Mouse (Mus musculus) hindbrain, embryonic 10.5 days (tissue): ENCODE measurements at regions not wholly inside any gene's neighbourhood (a gene's known extent, or its start where the extent isn't known, plus 50 kb on each side); places are given as distances from the start of the nearest gene placed in this dataset.

Experiments
- DNase-seq: peaks from one replicate; pipeline ENCODE4 v3.0.0-alpha.2; 2017; ENCODE audit warnings: low spot score
- H3K27ac ChIP-seq: fragments of 300-500 bp; sonication (generic); 2 replicates; pipeline ENCODE4 v1.5.1; 2016; ENCODE audit warnings: mild to moderate bottlenecking, moderate library complexity
- H3K27me3 ChIP-seq: fragments of 300-500 bp; sonication (generic); 2 replicates; pipeline ENCODE4 v1.6.1; 2016; ENCODE audit warnings: mild to moderate bottlenecking; ENCODE audit not compliant: poor library complexity, insufficient read depth, severe bottlenecking
- H3K36me3 ChIP-seq: fragments of 300-500 bp; sonication (generic); 2 replicates; pipeline ENCODE4 v1.6.1; 2016; ENCODE audit warnings: mild to moderate bottlenecking, moderate library complexity
- H3K4me1 ChIP-seq: fragments of 300-500 bp; sonication (generic); replicated peaks from 2 replicates; pipeline ENCODE4 v1.6.1; 2016; ENCODE audit warnings: mild to moderate bottlenecking
- H3K4me3 ChIP-seq: fragments of 300-500 bp; sonication (generic); 2 replicates; pipeline ENCODE4 v1.5.1; 2016; ENCODE audit warnings: mild to moderate bottlenecking, moderate library complexity
- H3K9me3 ChIP-seq: fragments of 300-500 bp; sonication (generic); 2 replicates; pipeline ENCODE4 v1.6.1; 2016; ENCODE audit warnings: mild to moderate bottlenecking, moderate library complexity
- WGBS: fragments of 180-500 bp; shearing (Covaris S2); methylation state at CpG from one replicate; pipeline ENCODE4 v1.1.7; 2016; 5-methylcytosine and 5-hydroxymethylcytosine counted together

DNA sequence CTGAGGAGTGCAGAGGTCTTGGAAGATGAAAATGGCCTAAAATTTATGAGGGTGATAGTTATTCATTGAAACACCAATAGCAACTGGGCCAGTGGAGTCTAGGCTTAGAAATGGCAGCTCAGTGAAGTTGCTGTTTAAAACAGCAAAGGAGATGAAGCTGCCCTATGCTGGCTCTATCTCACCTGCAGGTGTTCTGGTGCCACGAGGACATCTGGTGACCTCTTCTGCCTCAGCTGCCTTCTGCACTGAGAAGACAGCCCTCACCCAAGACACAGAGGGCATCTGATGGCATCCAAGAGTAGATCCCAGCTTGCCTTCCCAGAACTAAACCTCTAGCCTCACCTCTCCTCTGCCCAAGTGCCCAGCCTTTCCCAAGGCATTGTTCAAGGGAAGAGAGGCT is 187.5 kb upstream of the Sdk2 start:
- Histone ChIP-seq H3K27me3 (peaks cover 6% of the 10 kb centered on the region; the same call in 1 of the 2 replicates), H3K4me3 (no peak overlapping the region), H3K9me3 (no peaks in the 10 kb centered on the region), H3K4me1 (peaks cover 19% of the 10 kb centered on the region), H3K27ac (no peak overlapping the region), H3K36me3 (no peaks in the 10 kb centered on the region)
- no peak for DNase-seq
- 79% methylated on average over 1 of the region's 1 CpGs for WGBS

DNA sequence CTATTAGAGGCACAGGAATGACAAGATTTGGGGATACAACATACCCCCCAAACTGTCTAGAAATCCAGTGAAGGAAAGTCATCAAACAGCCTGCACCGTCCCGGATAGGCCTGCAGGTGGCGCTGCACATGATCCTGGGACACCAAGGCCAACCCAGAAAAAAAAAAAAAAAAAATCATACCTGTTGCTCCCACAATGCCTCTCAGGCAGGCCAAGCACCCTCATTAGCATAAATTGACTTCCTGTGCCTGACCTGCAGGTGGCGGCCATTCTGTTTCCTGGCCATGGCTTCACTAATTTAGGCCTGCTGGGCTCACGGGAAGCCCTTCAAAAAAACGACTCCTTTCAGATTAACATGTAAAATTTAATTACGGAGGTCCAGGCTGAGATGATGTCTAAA is 184.8 kb upstream of the Sdk2 start:
- H3K27ac ChIP-seq: peak overlapping the region; percentile 29; the same call in 1 of the 2 replicates
- no peak overlapping the region for H3K4me3 ChIP-seq
- no peaks in the 10 kb centered on the region for H3K9me3 ChIP-seq
- peaks cover 12% of the 10 kb centered on the region; the same call in 1 of the 2 replicates for H3K27me3 ChIP-seq
- 78% methylated on average over 7 of the region's 7 CpGs for WGBS
- DNase-seq: peak; percentile 20
- H3K36me3 ChIP-seq: no peaks in the 10 kb centered on the region
- peaks cover 19% of the 10 kb centered on the region for H3K4me1 ChIP-seq

DNA sequence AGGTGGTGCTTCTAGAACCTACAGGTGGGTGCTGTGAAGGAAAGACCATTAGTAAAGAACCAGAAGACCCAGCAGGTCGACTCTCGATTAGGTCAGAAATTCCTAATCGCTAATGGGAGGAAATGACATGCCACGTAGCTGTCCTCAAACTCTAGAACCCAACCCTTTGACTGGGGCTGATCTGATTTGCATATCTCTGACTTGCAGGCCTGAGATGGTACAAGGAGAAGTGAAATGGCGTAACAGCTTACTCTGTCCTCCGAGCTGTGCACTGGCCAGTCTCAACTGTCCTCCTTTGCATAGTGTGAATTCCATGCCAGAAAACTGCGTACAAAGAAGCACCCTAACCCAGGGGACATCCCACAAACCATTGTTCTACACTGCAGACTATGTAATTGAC is 182.4 kb upstream of the Sdk2 start:
- Histone ChIP-seq H3K4me1 (peaks cover 31% of the 10 kb centered on the region), H3K27me3 (peaks cover 11% of the 10 kb centered on the region; the same call in 1 of the 2 replicates), H3K4me3 (no peak overlapping the region), H3K9me3 (no peaks in the 10 kb centered on the region), H3K36me3 (no peaks in the 10 kb centered on the region), H3K27ac (no peak overlapping the region)
- 85% methylated on average over 7 of the region's 7 CpGs for WGBS
- DNase-seq: no peak

DNA sequence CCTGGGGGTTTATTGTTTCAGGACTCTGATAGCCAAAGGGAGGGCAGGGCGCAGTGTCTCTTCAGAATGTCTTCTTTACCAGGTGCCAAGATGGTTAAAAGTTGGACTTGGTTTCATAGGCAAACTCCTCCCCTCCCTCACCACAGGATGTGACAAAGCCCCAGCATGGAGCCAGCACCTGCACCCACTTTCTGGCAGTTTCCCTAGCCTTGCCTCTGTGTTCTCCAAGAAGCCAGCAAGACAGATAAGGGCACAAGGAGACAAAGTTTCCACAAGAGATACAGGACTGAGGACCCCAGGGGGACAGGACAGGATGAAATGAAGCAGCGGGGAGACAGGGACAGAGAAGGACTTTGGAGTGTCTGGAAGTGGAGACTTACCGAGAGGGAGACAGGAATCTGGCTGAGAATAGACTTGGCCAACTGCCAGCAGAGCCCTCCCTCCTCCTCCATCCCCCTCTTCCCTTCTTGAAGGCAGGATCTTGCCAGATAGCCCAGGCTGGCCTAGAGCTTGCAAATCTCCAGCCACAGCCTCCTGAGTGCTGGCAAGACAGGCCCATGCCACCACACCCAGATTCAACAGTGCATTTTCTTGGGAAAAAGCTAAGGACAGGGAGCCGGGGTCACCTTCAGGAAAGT is 181.5 kb upstream of the Sdk2 start:
- Histone ChIP-seq H3K27me3 (peaks cover 11% of the 10 kb centered on the region; the same call in 1 of the 2 replicates), H3K9me3 (no peaks in the 10 kb centered on the region), H3K27ac (no peak overlapping the region), H3K36me3 (no peaks in the 10 kb centered on the region), H3K4me1 (peaks cover 26% of the 10 kb centered on the region), H3K4me3 (no peak overlapping the region)
- 84% methylated on average over 4 of the region's 4 CpGs for WGBS
- no peak for DNase-seq

DNA sequence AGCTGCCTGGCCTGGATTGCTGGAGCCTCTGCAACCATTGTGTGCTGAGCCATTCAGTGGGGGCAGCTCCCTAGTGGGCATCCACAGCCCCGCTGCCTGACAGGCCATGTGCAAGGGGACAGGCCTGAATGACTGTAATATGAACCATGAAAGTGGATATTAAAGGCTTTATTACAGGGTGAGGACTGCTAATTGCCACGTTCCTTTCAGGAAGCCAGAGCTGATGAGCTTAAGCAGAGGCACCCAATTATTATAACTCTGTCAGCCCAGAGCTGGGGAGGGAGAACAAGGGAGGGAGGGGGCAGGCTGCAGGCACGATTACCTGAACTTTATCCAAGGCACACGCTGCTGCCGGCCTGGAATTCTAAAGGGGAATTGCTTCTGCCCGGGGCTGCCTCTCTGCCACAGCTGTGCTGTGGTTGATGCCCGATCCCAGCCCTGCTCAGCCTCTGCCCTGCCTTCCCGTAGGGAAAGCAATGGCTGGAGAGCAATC is 172.5 kb upstream of the Sdk2 start:
- 39% methylated on average over 8 of the region's 8 CpGs for WGBS
- DNase-seq: peak; percentile 33
- H3K9me3 ChIP-seq: no peaks in the 10 kb centered on the region
- H3K36me3 ChIP-seq: no peaks in the 10 kb centered on the region
- peak overlapping the region; percentile 47 for H3K27ac ChIP-seq
- no peak overlapping the region for H3K4me3 ChIP-seq
- peaks cover 19% of the 10 kb centered on the region for H3K27me3 ChIP-seq
- H3K4me1 ChIP-seq: peaks cover 22% of the 10 kb centered on the region

DNA sequence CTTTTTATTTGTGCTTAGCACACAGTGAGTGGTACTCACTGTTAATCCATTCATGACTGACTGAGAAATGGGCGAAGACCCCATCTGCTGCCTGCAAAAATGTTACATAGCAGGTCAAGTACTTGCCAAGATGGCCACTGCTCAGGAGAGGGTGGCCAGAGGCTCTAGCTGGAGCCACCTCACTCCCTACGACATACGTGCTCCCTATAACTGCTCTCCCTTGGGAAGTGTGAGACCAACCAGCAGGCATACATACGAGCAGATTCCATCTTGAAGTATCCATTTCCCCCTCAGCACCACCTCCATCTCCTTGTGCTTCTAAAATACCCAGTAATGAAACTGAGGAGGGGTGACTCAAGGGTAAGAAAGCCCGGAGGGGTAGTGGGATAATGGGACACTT is 172.0 kb upstream of the Sdk2 start:
- Histone ChIP-seq H3K4me1 (peaks cover 23% of the 10 kb centered on the region), H3K9me3 (no peaks in the 10 kb centered on the region), H3K4me3 (no peak overlapping the region), H3K27me3 (peaks cover 19% of the 10 kb centered on the region), H3K36me3 (no peaks in the 10 kb centered on the region), H3K27ac (0 out of 2 replicates have a peak overlapping the region, but pooled peaks have one; percentile 47)
- 78% methylated on average over 5 of the region's 5 CpGs for WGBS
- DNase-seq: no peak

DNA sequence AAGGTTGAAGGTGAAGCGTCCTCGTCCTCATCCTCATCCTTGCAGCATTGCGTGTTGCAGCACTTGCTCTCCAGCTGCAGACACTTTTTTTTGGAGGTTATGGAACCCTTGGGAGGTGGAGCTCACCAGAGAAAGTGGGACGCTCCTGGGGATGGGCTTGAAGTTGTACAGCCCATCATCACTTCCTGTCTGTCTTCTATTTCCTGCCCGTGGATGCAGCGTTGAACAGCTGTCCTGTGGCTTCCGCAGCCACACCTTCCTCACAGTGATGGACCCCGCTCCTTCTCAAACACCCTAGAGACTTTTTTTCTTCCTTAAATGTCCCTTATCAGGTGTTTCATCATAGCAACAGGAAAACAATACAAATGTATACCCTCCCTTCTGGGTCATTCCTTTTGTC is 171.5 kb upstream of the Sdk2 start:
- peaks cover 23% of the 10 kb centered on the region for H3K4me1 ChIP-seq
- H3K36me3 ChIP-seq: no peaks in the 10 kb centered on the region
- no peak overlapping the region for H3K4me3 ChIP-seq
- H3K27ac ChIP-seq: no peak overlapping the region
- H3K27me3 ChIP-seq: peaks cover 19% of the 10 kb centered on the region
- H3K9me3 ChIP-seq: no peaks in the 10 kb centered on the region
- WGBS: 83% methylated on average over 8 of the region's 8 CpGs
- DNase-seq: no peak

DNA sequence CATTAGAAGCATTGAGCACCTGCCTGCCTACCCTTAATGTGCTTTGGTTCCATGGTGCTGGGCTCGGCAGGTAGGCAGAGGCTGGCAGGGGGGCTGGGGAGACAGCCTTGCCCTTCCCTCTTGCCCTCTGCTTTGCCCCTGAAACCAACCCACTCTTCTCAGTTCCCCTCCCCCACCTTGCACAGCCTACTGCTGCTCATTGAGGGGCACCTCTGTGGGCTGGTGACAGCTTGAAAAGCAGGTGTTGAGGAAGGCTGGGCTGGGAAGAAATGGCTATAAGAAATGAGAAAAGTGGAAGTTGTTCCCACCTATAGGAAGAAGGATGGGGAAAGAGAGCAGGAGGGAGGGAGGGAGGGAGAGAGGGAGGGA is 167.7 kb upstream of the Sdk2 start:
- Histone ChIP-seq H3K4me1 (peaks cover 31% of the 10 kb centered on the region), H3K27me3 (peaks cover 3% of the 10 kb centered on the region; the same call in 1 of the 2 replicates), H3K9me3 (no peaks in the 10 kb centered on the region), H3K27ac (no peak overlapping the region), H3K36me3 (no peaks in the 10 kb centered on the region), H3K4me3 (no peak overlapping the region)
- DNase-seq: no peak
- 78% methylated on average over 1 of the region's 1 CpGs for WGBS

DNA sequence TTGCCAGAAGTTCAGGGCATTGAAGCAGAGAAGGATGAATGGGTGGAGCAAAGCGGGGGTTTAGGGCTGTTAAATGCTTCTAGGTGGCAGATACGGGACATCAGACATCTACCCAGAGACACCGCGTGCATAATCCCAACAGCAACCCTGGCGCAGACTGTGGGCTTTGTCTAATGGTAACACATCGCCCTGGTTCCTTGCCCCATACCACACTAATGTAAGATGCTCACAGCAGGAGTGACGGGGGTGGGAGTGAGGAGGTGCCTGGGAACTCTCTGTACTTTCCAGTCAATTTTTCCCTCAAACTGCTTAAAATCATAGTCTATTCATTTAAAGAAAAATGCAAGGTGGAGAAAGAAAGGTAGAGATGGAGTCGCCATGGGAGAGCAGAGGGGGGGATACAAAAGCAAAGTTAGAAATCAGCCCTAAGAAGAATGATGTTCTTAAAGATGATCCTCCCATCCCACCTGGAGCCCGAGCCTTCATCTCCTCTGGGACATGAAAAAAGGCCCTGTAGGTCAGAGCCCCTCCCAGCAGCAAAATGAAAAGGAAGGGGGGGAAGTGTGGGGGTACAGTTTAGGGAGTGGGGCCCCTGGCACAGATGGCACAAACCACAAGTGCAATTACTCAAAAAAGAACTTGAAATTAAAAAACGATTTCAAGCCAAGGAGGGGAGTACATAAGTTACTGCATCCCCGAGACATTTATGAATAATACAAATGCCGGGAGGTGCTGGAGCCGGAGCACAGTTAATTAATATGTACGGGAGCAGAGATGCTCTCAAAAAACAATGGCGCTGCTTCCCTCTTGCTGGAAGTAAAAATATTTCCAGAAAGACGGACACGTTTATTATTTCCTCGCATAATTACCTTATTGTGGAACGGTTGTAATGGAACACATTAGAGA is 167.0 kb upstream of the Sdk2 start:
- 88% methylated on average over 19 of the region's 19 CpGs for WGBS
- H3K9me3 ChIP-seq: no peaks in the 10 kb centered on the region
- H3K27ac ChIP-seq: no peak overlapping the region
- no peaks in the 10 kb centered on the region for H3K36me3 ChIP-seq
- H3K4me3 ChIP-seq: no peak overlapping the region
- DNase-seq: no peak
- peaks cover 3% of the 10 kb centered on the region; the same call in 1 of the 2 replicates for H3K27me3 ChIP-seq
- peaks cover 25% of the 10 kb centered on the region for H3K4me1 ChIP-seq

DNA sequence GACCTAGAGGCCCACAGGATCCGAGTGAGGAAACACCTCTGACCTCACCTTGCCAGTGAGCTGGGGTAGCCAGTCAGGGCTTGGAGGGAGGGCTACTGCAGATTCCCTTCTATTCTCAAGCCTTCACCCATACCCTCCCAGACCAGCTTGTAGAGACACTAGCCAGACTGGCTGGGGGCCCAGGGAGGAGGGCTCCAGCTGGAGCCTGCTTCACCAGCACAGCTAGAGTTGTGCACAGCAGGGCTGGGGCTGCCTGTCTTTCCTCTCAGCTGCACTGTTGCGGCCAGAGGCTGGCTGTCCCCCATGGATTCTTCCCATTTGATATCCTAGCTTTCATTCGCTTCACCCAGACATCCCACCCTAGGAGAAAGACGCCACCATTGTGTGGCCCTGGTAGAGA is 165.0 kb upstream of the Sdk2 start:
- peak overlapping the region; percentile 35; the same call in 1 of the 2 replicates for H3K27ac ChIP-seq
- peaks cover 17% of the 10 kb centered on the region; the same call in 1 of the 2 replicates for H3K4me1 ChIP-seq
- WGBS: 68% methylated on average over 4 of the region's 4 CpGs
- DNase-seq: no peak
- H3K4me3 ChIP-seq: no peak overlapping the region
- H3K36me3 ChIP-seq: no peaks in the 10 kb centered on the region
- H3K27me3 ChIP-seq: no peaks in the 10 kb centered on the region
- H3K9me3 ChIP-seq: no peaks in the 10 kb centered on the region

DNA sequence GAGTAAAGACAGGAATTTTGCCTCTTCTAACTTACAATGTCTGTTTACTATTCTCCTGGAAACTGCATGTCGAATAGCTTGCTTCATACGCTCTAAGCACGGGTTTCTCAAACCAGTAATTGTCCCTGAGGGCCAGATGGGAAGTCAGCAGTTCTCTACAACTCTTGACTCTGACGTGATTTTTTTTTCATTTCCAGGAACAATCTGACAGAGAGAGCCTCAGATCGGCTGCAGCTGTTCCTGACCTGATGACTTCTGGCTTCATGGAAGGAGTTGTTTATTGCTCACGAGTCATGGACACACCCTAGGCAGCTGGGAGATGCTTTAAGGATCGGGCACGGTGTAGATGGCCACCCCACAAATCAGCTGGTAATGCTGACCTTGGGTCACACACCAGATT is 162.9 kb upstream of the Sdk2 start:
- no peaks in the 10 kb centered on the region for H3K27me3 ChIP-seq
- no peak overlapping the region for H3K4me3 ChIP-seq
- no peak overlapping the region for H3K27ac ChIP-seq
- peaks cover 17% of the 10 kb centered on the region; the same call in 1 of the 2 replicates for H3K4me1 ChIP-seq
- DNase-seq: no peak
- no peaks in the 10 kb centered on the region for H3K36me3 ChIP-seq
- 73% methylated on average over 8 of the region's 8 CpGs for WGBS
- H3K9me3 ChIP-seq: no peaks in the 10 kb centered on the region

DNA sequence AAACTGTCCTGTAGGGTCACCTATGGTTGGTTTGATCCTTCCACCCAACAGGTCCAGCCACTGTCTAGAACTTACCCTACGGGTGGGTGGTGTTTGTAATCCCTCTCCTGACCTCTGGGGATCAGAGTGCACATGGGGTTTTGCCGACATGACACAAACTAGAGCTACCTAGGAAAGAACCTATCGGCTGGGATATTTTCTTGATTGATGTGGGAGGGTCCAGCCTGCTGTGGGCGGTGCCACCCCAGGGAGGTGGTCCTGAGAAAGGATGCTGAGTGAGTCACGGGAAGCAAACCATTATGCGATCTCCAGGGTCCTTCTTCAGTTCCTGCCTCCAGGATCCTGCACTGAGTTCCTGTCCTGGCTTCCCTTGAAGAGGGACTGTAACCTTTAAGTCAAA is 162.3 kb upstream of the Sdk2 start:
- Histone ChIP-seq H3K27ac (no peak overlapping the region), H3K36me3 (no peaks in the 10 kb centered on the region), H3K27me3 (no peaks in the 10 kb centered on the region), H3K4me1 (0 out of 2 replicates have a peak, but pooled peaks cover 13% of the 10 kb centered on the region), H3K9me3 (no peaks in the 10 kb centered on the region), H3K4me3 (no peak overlapping the region)
- DNase-seq: no peak
- WGBS: 89% methylated on average over 6 of the region's 6 CpGs

DNA sequence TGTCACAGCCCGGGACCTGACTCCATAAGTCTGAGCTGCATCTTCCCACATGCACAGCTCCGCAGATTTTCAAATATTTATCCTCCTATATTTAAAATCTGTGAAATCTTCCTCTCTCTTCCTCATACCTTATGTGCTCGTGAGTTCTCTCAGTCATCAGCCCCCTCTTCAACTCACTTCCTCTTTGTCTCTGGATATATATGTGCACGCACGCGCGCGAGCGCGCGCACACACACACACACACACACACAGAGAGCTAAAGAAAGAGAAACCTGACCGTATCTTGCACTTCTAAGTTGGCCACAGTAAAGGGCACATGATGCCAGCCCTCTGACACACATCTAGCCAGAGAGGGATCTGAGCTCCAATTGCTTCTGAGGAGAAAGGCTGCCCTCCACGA is 159.7 kb upstream of the Sdk2 start:
- no peaks in the 10 kb centered on the region for H3K36me3 ChIP-seq
- DNase-seq: no peak
- no peak overlapping the region for H3K4me3 ChIP-seq
- 92% methylated on average over 13 of the region's 13 CpGs for WGBS
- 0 out of 2 replicates have a peak, but pooled peaks cover 5% of the 10 kb centered on the region for H3K4me1 ChIP-seq
- no peak overlapping the region for H3K27ac ChIP-seq
- no peaks in the 10 kb centered on the region for H3K27me3 ChIP-seq
- 0 out of 2 replicates have a peak, but pooled peaks cover 8% of the 10 kb centered on the region for H3K9me3 ChIP-seq
